Mouse (Mus musculus): ENCODE measurements around the gene Id2. TPM values are rescaled to one million over a fixed set of nuclear protein-coding genes. Genes with fewer than 3 reads are reported as not detected.

Gene Id2
- polyA plus RNA-seq, 1 experiment from 2014 or later, result 198 TPM

- no peak overlapping the region for H3K4me2 ChIP-seq (ENCODE audit: low read depth, low read length, severe bottlenecking)
- ATAC-seq (replicated peaks; ENCODE audit: low FRiP score) (no peak), DNase-seq (ENCODE audit: low spot score) (no peak)
- H3K9ac ChIP-seq (ENCODE audit: low read length), result no peak overlapping the region
- no peak overlapping the region for H3K27ac ChIP-seq (ENCODE audit: low read depth, low read length)
- H3K9me3 ChIP-seq (ENCODE audit: control insufficient read depth, low read length), result no peaks in the 10 kb centered on the region
- H3K4me1 ChIP-seq (replicated peaks; ENCODE audit: control insufficient read depth, insufficient read depth, low read length), result peaks cover 27% of the 10 kb centered on the region
- no peaks in the 10 kb centered on the region for H3K36me3 ChIP-seq (ENCODE audit: control insufficient read depth, insufficient read depth, low read length)
- H3K27me3 ChIP-seq (ENCODE audit: control insufficient read depth, insufficient read depth, low read length), result no peaks in the 10 kb centered on the region
- H3K4me3 ChIP-seq (ENCODE audit: low read depth, low read length), result no peak overlapping the region
- WGBS, result 66% methylated on average over 4 of the region's 4 CpGs
Measured at GRCm38 (mm10) chr12:25127629-25128028, 30.7 kb upstream of the Id2 start.

- Histone ChIP-seq H3K27me3 (ENCODE audit: control insufficient read depth, insufficient read depth, low read length) (no peaks in the 10 kb centered on the region), H3K4me2 (ENCODE audit: low read depth, low read length, severe bottlenecking) (no peak overlapping the region), H3K4me3 (ENCODE audit: low read depth, low read length) (no peak overlapping the region), H3K9ac (ENCODE audit: low read length) (0 out of 2 replicates have a peak overlapping the region, but pooled peaks have one; percentile 47), H3K4me1 (replicated peaks; ENCODE audit: control insufficient read depth, insufficient read depth, low read length) (peaks cover 27% of the 10 kb centered on the region), H3K27ac (ENCODE audit: low read depth, low read length) (peak overlapping the region; percentile 88; the same call in 1 of the 2 replicates), H3K36me3 (ENCODE audit: control insufficient read depth, insufficient read depth, low read length) (no peaks in the 10 kb centered on the region), H3K9me3 (ENCODE audit: control insufficient read depth, low read length) (no peaks in the 10 kb centered on the region)
- DNase-seq (ENCODE audit: low spot score) (no peak), ATAC-seq (replicated peaks; ENCODE audit: low FRiP score) (no peak)
- WGBS, result 42% methylated on average over 5 of the region's 5 CpGs
Measured at GRCm38 (mm10) chr12:25126228-25126627, 29.3 kb upstream of the Id2 start.

GRCm38 (mm10) chr12:25125239-25125776 lies 28.4 kb upstream of the Id2 start:
- WGBS, result 2% methylated on average over 16 of the region's 16 CpGs
- ATAC-seq (replicated peaks; ENCODE audit: low FRiP score), result 0 out of 2 replicates have a peak, but pooled peaks have one; percentile 1
- peak overlapping the region; percentile 47 for H3K9ac ChIP-seq (ENCODE audit: low read length)

GRCm38 (mm10) chr12:25124431-25125238 lies 27.7 kb upstream of the Id2 start:
- Histone ChIP-seq H3K4me2 (ENCODE audit: low read depth, low read length, severe bottlenecking) (peak overlapping the region; percentile 31; the same call in 1 of the 2 replicates), H3K27me3 (ENCODE audit: control insufficient read depth, insufficient read depth, low read length) (no peaks in the 10 kb centered on the region), H3K9ac (ENCODE audit: low read length) (0 out of 2 replicates have a peak overlapping the region, but pooled peaks have one; percentile 20), H3K4me3 (ENCODE audit: low read depth, low read length) (no peak overlapping the region), H3K4me1 (replicated peaks; ENCODE audit: control insufficient read depth, insufficient read depth, low read length) (peaks cover 27% of the 10 kb centered on the region), H3K27ac (ENCODE audit: low read depth, low read length) (peak overlapping the region; percentile 88), H3K36me3 (ENCODE audit: control insufficient read depth, insufficient read depth, low read length) (no peaks in the 10 kb centered on the region), H3K9me3 (ENCODE audit: control insufficient read depth, low read length) (no peaks in the 10 kb centered on the region)
- DNase-seq (ENCODE audit: low spot score) (peak; percentile 91), ATAC-seq (replicated peaks; ENCODE audit: low FRiP score) (peak; percentile 95)
- 1% methylated on average over 19 of the region's 19 CpGs for WGBS

More at GRCm38 (mm10) chr12:25125239-25125776, 28.4 kb upstream of the Id2 start:
- no peaks in the 10 kb centered on the region for H3K27me3 ChIP-seq (ENCODE audit: control insufficient read depth, insufficient read depth, low read length)
- H3K4me1 ChIP-seq (replicated peaks; ENCODE audit: control insufficient read depth, insufficient read depth, low read length), result peaks cover 27% of the 10 kb centered on the region
- H3K27ac ChIP-seq (ENCODE audit: low read depth, low read length), result peak overlapping the region; percentile 88
- no peaks in the 10 kb centered on the region for H3K36me3 ChIP-seq (ENCODE audit: control insufficient read depth, insufficient read depth, low read length)
- DNase-seq (ENCODE audit: low spot score), result peak; percentile 63
- no peak overlapping the region for H3K4me3 ChIP-seq (ENCODE audit: low read depth, low read length)
- peak overlapping the region; percentile 19; the same call in 1 of the 2 replicates for H3K4me2 ChIP-seq (ENCODE audit: low read depth, low read length, severe bottlenecking)
- no peaks in the 10 kb centered on the region for H3K9me3 ChIP-seq (ENCODE audit: control insufficient read depth, low read length)

GRCm38 (mm10) chr12:25120753-25121152 lies 23.8 kb upstream of the Id2 start:
- DNase-seq (ENCODE audit: low spot score) (no peak), ATAC-seq (replicated peaks; ENCODE audit: low FRiP score) (no peak)
- Histone ChIP-seq H3K27ac (ENCODE audit: low read depth, low read length) (no peak overlapping the region), H3K9ac (ENCODE audit: low read length) (no peak overlapping the region), H3K36me3 (ENCODE audit: control insufficient read depth, insufficient read depth, low read length) (no peaks in the 10 kb centered on the region), H3K4me2 (ENCODE audit: low read depth, low read length, severe bottlenecking) (no peak overlapping the region), H3K4me3 (ENCODE audit: low read depth, low read length) (no peak overlapping the region), H3K4me1 (replicated peaks; ENCODE audit: control insufficient read depth, insufficient read depth, low read length) (peaks cover 12% of the 10 kb centered on the region), H3K9me3 (ENCODE audit: control insufficient read depth, low read length) (no peaks in the 10 kb centered on the region), H3K27me3 (ENCODE audit: control insufficient read depth, insufficient read depth, low read length) (no peaks in the 10 kb centered on the region)
- WGBS, result 80% methylated on average over 4 of the region's 4 CpGs

GRCm38 (mm10) chr12:25119278-25119677 lies 22.3 kb upstream of the Id2 start:
- H3K4me2 ChIP-seq (ENCODE audit: low read depth, low read length, severe bottlenecking), result 0 out of 2 replicates have a peak overlapping the region, but pooled peaks have one; percentile 1

GRCm38 (mm10) chr12:25117856-25118511 lies 21.0 kb upstream of the Id2 start:
- Histone ChIP-seq H3K4me3 (ENCODE audit: low read depth, low read length) (no peak overlapping the region), H3K27me3 (ENCODE audit: control insufficient read depth, insufficient read depth, low read length) (no peaks in the 10 kb centered on the region), H3K9ac (ENCODE audit: low read length) (no peak overlapping the region), H3K4me2 (ENCODE audit: low read depth, low read length, severe bottlenecking) (no peak overlapping the region), H3K27ac (ENCODE audit: low read depth, low read length) (no peak overlapping the region), H3K36me3 (ENCODE audit: control insufficient read depth, insufficient read depth, low read length) (no peaks in the 10 kb centered on the region), H3K4me1 (replicated peaks; ENCODE audit: control insufficient read depth, insufficient read depth, low read length) (peaks cover 4% of the 10 kb centered on the region; the same call in 1 of the 2 replicates), H3K9me3 (ENCODE audit: control insufficient read depth, low read length) (no peaks in the 10 kb centered on the region)
- ATAC-seq (replicated peaks; ENCODE audit: low FRiP score) (no peak), DNase-seq (ENCODE audit: low spot score) (no peak)
- WGBS, result 86% methylated on average over 4 of the region's 4 CpGs

More at GRCm38 (mm10) chr12:25119278-25119677, 22.3 kb upstream of the Id2 start:
- ATAC-seq (replicated peaks; ENCODE audit: low FRiP score), result 0 out of 2 replicates have a peak, but pooled peaks have one; percentile 31
- Histone ChIP-seq H3K4me1 (replicated peaks; ENCODE audit: control insufficient read depth, insufficient read depth, low read length) (peaks cover 6% of the 10 kb centered on the region; the same call in 1 of the 2 replicates), H3K27me3 (ENCODE audit: control insufficient read depth, insufficient read depth, low read length) (no peaks in the 10 kb centered on the region), H3K36me3 (ENCODE audit: control insufficient read depth, insufficient read depth, low read length) (no peaks in the 10 kb centered on the region), H3K4me3 (ENCODE audit: low read depth, low read length) (no peak overlapping the region), H3K9ac (ENCODE audit: low read length) (no peak overlapping the region), H3K27ac (ENCODE audit: low read depth, low read length) (no peak overlapping the region), H3K9me3 (ENCODE audit: control insufficient read depth, low read length) (no peaks in the 10 kb centered on the region)
- 32% methylated on average over 15 of the region's 15 CpGs for WGBS
- DNase-seq (ENCODE audit: low spot score), result peak; percentile 60

GRCm38 (mm10) chr12:25116126-25116525 lies 19.2 kb upstream of the Id2 start:
- peaks cover 4% of the 10 kb centered on the region; the same call in 1 of the 2 replicates for H3K4me1 ChIP-seq (replicated peaks; ENCODE audit: control insufficient read depth, insufficient read depth, low read length)
- no peak overlapping the region for H3K9ac ChIP-seq (ENCODE audit: low read length)
- H3K27ac ChIP-seq (ENCODE audit: low read depth, low read length), result no peak overlapping the region
- no peak overlapping the region for H3K4me3 ChIP-seq (ENCODE audit: low read depth, low read length)
- no peaks in the 10 kb centered on the region for H3K27me3 ChIP-seq (ENCODE audit: control insufficient read depth, insufficient read depth, low read length)
- no peak overlapping the region for H3K4me2 ChIP-seq (ENCODE audit: low read depth, low read length, severe bottlenecking)
- no peak for DNase-seq (ENCODE audit: low spot score)
- no peaks in the 10 kb centered on the region for H3K9me3 ChIP-seq (ENCODE audit: control insufficient read depth, low read length)
- H3K36me3 ChIP-seq (ENCODE audit: control insufficient read depth, insufficient read depth, low read length), result no peaks in the 10 kb centered on the region
- ATAC-seq (replicated peaks; ENCODE audit: low FRiP score), result no peak
- 88% methylated on average over 2 of the region's 2 CpGs for WGBS

All from forebrain, embryonic 11.5 days (tissue).